Mouse (Mus musculus) 3T3-L1 (cell line): ENCODE data around the gene Samd4b.
A peak's percentile ranks its signal among the peaks of the same experiment; 100 is the strongest.
"Not testable (repeated sequence)": the region's sequence is repeated elsewhere in the genome, so short reads cannot be mapped to it uniquely, and the experiment has no call there.

Source experiments
- DNase-seq: peaks from one replicate; pipeline ENCODE4 v3.0.0-alpha.2; 2015; ENCODE audit warnings: low read depth, low spot score

The Samd4b gene

GRCm38 (mm10) chr7:28398696-28399340 lies 199.1 kb downstream of the Samd4b start:
- no peak for DNase-seq

- peak; percentile 78 for DNase-seq
Measured at GRCm38 (mm10) chr7:28398000-28398399, 199.9 kb downstream of the Samd4b start.

GRCm38 (mm10) chr7:28395425-28395824 lies 202.5 kb downstream of the Samd4b start:
- DNase-seq: no peak

GRCm38 (mm10) chr7:28393272-28393951 lies 204.5 kb downstream of the Samd4b start:
- no peak for DNase-seq

GRCm38 (mm10) chr7:28392429-28393271 lies 205.3 kb downstream of the Samd4b start, which contains the start of the genes Med29 and Paf1:
Med29 (minus strand) TSS chr7:28392708.
Paf1 (plus strand) TSS chr7:28392951.
- peak; percentile 99 for DNase-seq

GRCm38 (mm10) chr7:28390331-28390730 lies 207.6 kb downstream of the Samd4b start:
- no peak for DNase-seq

DNA sequence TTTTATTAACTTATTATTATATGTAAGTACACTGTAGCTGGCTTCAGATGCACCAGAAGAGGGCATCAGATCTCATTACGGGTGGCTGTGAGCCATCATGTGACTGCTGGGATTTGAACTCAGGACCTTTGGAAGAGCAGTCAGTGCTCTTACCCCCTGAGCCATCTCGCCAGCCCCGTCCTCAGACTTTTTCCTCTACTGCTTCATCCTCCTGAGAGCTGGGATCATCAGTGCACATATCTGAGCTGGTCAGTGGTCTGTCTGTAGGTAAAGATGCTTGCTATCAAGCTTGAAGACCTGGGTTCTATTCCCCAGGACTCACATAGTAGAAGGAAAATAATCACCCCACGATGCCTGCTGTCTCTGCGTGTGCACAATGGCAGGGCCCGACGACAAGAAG lies 210.6 kb downstream of the Samd4b start:
- DNase-seq: not testable (repeated sequence)

- not testable (repeated sequence) for DNase-seq
Measured at GRCm38 (mm10) chr7:28386877-28387276, 211.1 kb downstream of the Samd4b start.

GRCm38 (mm10) chr7:28386462-28386861 lies 211.5 kb downstream of the Samd4b start:
- peak; percentile 87 for DNase-seq

DNA sequence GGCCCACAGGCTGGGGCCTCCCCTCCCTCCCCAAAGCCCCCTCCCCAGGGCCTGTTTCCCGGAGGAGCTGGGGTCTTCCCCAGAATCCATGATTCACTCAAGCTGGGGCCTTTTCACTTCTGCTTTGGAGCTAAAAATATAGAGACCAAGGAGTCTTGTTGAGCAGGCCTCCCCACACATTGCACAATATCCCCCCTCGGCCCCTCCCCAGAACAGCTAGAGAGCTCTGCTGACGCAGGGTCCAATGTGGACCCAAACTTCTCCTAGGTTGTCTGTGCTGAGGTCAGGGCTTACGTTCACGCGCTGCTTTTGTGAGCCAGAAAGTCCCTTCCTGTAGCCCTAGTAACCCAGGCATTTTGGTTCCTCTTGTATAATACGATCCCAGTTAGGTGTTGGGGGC lies 211.9 kb downstream of the Samd4b start:
- DNase-seq: no peak

DNA sequence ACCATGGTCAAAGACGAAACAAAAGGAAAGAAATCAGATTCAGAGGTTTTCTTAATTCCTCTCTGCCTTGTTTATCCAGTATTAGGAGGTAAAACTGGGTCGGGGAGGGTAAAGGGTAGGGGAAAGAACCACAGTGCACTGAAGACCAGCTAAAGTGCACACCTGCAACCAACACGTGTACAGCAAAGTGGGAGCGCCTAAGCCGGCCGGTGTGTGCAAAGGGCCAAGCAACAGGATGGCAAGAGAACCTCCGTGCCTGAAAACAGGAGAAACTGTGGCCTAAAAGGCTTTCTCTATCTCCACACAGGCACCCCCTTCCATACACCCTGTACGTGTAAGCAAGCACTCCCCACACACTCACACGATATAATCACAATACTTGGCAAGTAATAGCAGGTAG lies 212.7 kb downstream of the Samd4b start:
- DNase-seq: no peak

GRCm38 (mm10) chr7:28384162-28384561 lies 213.8 kb downstream of the Samd4b start:
- no peak for DNase-seq

GRCm38 (mm10) chr7:28383606-28384005 lies 214.3 kb downstream of the Samd4b start:
- peak; percentile 68 for DNase-seq

- peak; percentile 82 for DNase-seq
Measured at GRCm38 (mm10) chr7:28382981-28383396, 215.0 kb downstream of the Samd4b start.

GRCm38 (mm10) chr7:28382347-28382951 lies 215.5 kb downstream of the Samd4b start:
- no peak for DNase-seq

DNA sequence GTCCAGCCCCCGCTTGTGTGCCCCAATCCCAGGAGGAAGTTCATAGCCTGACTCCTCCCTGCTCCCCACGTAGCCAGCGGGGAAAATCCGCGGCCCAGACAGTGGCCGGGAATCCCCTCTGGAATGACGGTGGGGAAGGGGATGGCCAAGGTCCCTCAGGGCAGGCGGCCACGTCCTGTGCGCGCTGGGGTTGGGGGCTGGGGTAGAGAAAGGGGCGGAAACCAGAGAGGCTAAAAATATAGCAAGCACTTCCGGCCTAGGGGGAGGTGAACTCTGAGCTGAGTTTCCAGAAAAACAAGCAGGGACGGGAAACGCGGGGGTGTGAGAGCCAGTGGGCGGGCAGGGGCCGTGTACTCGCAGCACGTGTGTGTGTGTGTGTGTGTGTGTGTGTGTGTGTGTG lies 216.0 kb downstream of the Samd4b start:
- DNase-seq: peak; percentile 83

- peak; percentile 94 for DNase-seq
Measured at GRCm38 (mm10) chr7:28381017-28381790, 216.7 kb downstream of the Samd4b start.

DNA sequence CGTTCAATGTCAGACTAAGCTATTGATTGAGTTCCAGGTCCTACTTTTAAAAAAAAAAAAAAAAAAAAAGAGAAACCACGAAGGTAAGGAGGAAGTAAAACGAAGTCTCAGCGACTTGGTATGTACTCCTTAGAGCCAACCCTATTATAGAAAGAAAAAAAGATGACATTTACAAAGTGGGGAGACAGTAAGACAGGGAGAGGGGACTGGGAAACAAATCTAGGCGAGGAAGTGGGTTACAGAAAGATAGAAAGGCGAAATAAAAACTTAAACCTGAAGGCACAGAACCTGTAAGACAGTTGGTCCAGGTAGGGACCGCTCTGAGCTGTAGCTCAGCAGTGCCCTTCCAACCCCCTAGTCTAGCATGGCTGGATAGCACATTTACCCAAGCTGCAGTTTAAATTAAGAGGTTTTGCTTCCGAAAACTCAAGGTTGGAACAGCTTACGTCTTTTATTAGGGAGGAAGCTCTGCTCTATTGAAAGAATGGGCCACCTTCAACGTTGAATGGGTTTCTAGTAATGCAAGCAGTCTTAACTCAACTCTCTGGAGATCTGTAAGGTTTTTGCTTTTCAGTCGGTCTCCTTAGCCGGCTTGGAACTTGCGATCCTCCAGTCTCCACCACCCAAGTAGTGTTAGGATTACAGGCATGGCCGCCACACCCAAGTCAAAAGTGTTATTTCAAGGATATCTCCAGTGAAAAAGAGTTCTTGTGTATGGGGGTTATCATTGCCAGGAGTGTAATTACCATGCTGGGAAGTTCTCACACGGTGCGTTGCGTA lies 217.5 kb downstream of the Samd4b start, which contains the start of gene Zfp36:
Zfp36 (minus strand) TSS at position 17 of the 780 bp plus-strand sequence.
- DNase-seq: no peak

DNA sequence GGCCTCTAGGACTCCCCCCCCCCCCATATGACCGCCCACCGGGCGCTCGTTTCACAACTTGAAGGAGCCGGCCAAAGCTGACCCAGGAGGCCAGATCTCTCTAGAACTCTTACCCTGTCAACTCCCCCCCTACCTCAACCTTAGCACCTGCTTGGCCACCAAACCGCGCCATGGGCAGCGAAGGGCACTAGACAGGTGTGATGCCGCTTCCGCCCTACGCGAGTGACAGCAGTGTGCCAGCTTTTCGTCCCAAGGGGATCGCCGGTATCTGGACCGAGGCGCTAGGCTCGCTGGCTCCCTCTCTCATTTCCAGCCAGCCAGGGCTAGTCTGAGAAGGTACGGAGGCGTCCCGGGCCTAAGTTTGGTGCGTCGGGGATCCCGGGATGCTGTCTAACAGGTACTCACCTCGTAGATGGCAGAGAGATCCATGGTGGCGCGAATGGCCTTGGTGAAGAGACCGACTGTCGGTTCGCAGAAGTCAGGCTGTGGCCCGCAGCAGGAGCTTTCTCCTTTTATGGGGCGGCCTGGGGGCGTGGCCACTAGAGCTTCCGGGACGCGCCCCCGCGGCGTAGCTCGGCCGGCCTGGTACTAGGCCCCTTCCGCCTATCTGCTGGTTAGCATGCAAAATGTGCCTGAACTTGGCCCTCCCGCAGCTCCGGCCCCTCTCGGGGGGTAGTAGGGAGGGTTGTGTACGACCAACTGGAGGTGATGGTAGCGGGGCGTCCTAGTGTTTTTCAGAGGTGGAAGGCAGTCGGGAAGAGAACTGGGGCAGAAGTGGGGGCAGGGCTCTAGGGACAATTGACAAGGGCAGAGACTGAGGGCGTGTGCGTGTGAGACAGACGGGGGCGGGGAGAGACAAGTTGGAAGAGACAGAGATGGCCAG lies 218.9 kb downstream of the Samd4b start:
- DNase-seq: peak; percentile 86
